Mouse (Mus musculus) cerebellum, postnatal 4 days (tissue): ENCODE data around the gene Olfr1113.
"Not testable (repeated sequence)": the region's sequence is repeated elsewhere in the genome, so short reads cannot be mapped to it uniquely, and the experiment has no call there.

Experiments
- DNase-seq, 2 experiments: peaks; one replicate each; pipeline ENCODE4 v3.0.0; 2022; ENCODE audit warnings: low spot score in 2 of 2, mixed read lengths in 1 of 2

The Olfr1113 gene

DNA sequence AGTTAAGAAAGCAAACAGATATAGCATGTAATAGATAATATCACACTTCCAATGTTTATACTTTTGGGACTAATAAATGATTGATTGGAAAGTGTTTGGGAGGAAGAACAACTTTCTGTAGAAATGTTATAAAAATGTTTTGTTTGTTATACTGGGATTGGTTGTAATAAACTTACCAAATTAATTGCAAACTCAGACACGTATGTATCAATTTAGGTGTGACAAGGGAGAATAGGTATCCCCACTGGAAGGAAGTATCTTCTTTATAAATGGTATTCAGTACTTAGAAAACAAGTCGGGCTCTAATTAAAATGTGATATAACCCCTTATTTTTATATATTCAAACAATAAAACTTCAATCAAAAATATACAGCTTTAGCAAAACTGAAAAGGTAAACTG, at the start of gene Olfr1113:
Gene Olfr1113, plus strand, starts transcription at position 301 of the 400 bp plus-strand sequence.
- DNase-seq: no peak

DNA sequence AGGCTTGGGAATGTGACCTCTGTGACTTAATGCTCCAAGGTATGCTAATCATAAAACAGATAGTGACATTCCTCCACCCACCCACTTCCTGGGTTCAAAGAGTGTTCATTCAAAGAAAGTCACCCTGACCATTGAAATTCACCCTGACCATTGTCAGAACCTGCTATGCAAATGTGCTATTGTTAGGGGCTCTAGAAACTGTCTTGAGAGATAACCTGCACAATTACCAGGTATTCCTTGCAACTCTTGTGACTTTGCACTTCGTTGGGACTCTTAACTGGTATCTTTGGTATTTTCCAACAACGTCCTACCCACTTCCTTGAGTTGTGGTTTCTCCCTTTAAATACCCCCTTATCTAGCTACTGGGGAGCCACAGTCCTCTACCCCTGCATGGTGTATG, 41.0 kb upstream of the Olfr1113 start:
- not testable (repeated sequence) for DNase-seq

DNA sequence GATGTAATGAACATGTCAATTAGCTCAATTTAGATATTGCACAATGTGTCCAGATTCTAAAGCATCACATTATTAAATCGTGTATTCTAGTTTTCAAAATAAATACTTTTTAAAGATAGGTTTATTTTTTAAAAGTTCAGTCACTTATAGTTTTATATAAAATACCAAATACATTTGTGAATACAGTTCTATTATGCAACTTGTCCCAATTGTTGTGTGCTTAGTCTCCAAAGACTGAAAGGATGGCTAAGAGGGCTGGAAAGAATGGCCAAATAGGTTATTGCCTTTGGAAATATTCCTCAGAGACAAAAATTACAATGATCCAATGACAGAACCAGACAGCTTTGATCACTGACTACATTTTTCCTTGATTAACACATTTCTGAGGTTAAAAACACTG, 21.3 kb upstream of the Olfr1113 start, which contains the start of gene Olfr1112:
Gene Olfr1112, plus strand, starts transcription at position 301 of the 400 bp plus-strand sequence.
- no peak for DNase-seq

DNA sequence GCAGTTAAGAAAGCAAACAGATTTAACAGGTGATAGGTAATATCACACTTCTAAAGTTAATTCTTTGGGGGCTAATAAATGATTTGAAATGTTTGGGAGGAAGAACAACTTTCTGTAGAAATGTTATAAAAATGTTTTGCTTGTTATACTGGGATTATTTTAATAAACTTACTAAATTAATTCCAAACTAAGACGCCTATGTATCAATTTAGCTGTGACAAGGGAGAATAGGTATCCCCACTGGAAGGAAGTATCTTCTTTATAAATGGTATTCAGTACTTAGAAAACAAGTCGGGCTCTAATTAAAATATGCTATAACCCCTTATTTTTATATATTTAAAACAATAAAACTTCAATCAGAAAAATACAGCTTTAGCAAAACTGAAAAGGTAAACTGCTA, 38.9 kb downstream of the Olfr1113 start, which contains the start of gene Olfr1115:
Gene Olfr1115, plus strand, starts transcription at position 301 of the 400 bp plus-strand sequence.
- DNase-seq: no peak
